Mouse (Mus musculus) frontal cortex, adult 2 months (tissue): ENCODE results near the gene Arpc1a. TPM values are rescaled to one million over a fixed set of nuclear protein-coding genes. Genes with fewer than 3 reads are reported as not detected.
"Not testable (repeated sequence)": the region's sequence is repeated elsewhere in the genome, so short reads cannot be mapped to it uniquely, and the experiment has no call there.

Source experiments
- DNase-seq, 2 experiments: peaks; one replicate each; pipeline ENCODE4 v3.0.0; 2022; ENCODE audit warnings: low spot score in 1 of 2; ENCODE audit errors: extremely low spot score in 1 of 2
- polyA plus RNA-seq: library from polyadenylated mRNA; depleted of rRNA; stranded (reverse); fragments of >200 nt; gene quantifications from 2 replicates; pipeline ENCODE4 v1.2.3, GENCODE M21; 2012

Arpc1a gene
- polyA plus RNA-seq, 1 experiment, result 216 TPM

GRCm38 (mm10) chr5:145102706-145103105 lies 19.1 kb downstream of the Arpc1a start:
- peak in 1 of 2 experiments; percentile 58 for DNase-seq

- DNase-seq, result peak in 1 of 2 experiments; percentile 37
Measured at GRCm38 (mm10) chr5:145104328-145104727, 20.7 kb downstream of the Arpc1a start.

- no peak for DNase-seq
Measured at GRCm38 (mm10) chr5:145105694-145106275, 22.2 kb downstream of the Arpc1a start.

GRCm38 (mm10) chr5:145110401-145110800 lies 26.8 kb downstream of the Arpc1a start:
- no peak for DNase-seq

- no peak for DNase-seq
Measured at GRCm38 (mm10) chr5:145112566-145112965, 28.9 kb downstream of the Arpc1a start.

- no peak for DNase-seq
Measured at GRCm38 (mm10) chr5:145113416-145113815, 29.8 kb downstream of the Arpc1a start.

GRCm38 (mm10) chr5:145114071-145114605 lies 30.5 kb downstream of the Arpc1a start, which contains the start of gene Arpc1b:
Gene Arpc1b, plus strand, starts transcription at chr5:145114215.
- DNase-seq, result no peak

GRCm38 (mm10) chr5:145114606-145115473 lies 31.2 kb downstream of the Arpc1a start:
- DNase-seq, result no peak

GRCm38 (mm10) chr5:145115736-145116135 lies 32.1 kb downstream of the Arpc1a start:
- no peak for DNase-seq

- DNase-seq, result no peak
Measured at GRCm38 (mm10) chr5:145116316-145116715, 32.7 kb downstream of the Arpc1a start.

- DNase-seq, result peak in 1 of 2 experiments; percentile 62
Measured at GRCm38 (mm10) chr5:145116916-145117315, 33.3 kb downstream of the Arpc1a start.

GRCm38 (mm10) chr5:145118005-145118404 lies 34.4 kb downstream of the Arpc1a start:
- DNase-seq, result no peak

GRCm38 (mm10) chr5:145118461-145118860 lies 34.8 kb downstream of the Arpc1a start:
- DNase-seq, result no peak

GRCm38 (mm10) chr5:145119385-145119784 lies 35.8 kb downstream of the Arpc1a start:
- no peak for DNase-seq

GRCm38 (mm10) chr5:145120921-145121320 lies 37.3 kb downstream of the Arpc1a start:
- DNase-seq, result no peak

- DNase-seq, result no peak
Measured at GRCm38 (mm10) chr5:145123396-145123795, 39.8 kb downstream of the Arpc1a start.

- DNase-seq, result no peak
Measured at GRCm38 (mm10) chr5:145126580-145126979, 43.0 kb downstream of the Arpc1a start.

- DNase-seq, result no peak
Measured at GRCm38 (mm10) chr5:145129124-145129523, 45.5 kb downstream of the Arpc1a start.

- DNase-seq, result not testable (repeated sequence)
Measured at GRCm38 (mm10) chr5:145129773-145130172, 46.1 kb downstream of the Arpc1a start.

GRCm38 (mm10) chr5:145130191-145130590 lies 46.6 kb downstream of the Arpc1a start:
- DNase-seq, result peak; percentile 71 to 81

GRCm38 (mm10) chr5:145130995-145131394 lies 47.4 kb downstream of the Arpc1a start:
- no peak for DNase-seq
